Mouse (Mus musculus) CD4-positive, CD25-positive, alpha-beta regulatory T cell (primary cell): ENCODE data around the gene Prrg3. TPM values are rescaled to one million over a fixed set of nuclear protein-coding genes. Genes with fewer than 3 reads are reported as not detected.

Source experiments
- polyA plus RNA-seq: library from polyadenylated mRNA; unstranded; fragments of 100-300 nt; shearing (Covaris generic); gene quantifications from one replicate; pipeline ENCODE4 v1.2.1, GENCODE M21; 2017

The Prrg3 gene
- not detected for polyA plus RNA-seq

GRCm38 (mm10) chrX:71962073-71963051 is at the start of gene Prrg3:
TSS of gene Prrg3 (plus strand) at chrX:71962624.

DNA sequence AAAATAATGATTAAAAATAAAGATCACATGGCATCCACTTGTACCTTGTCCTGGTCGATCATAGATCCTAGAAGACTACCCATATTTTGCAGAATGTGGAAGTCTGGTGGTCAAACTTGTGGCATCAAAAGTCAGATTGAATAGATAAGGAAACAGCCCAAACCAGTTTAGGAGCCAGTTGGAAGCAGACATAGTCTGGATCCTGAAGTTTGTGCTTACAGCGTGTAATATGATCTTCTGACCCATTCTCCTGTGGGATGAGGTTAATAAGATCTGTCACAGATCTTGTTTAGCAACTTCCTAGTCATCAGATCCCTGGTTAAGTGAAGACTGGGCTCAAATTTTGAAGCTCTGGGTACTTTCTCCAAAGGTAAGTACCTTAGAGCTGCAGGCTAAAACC is 10.3 kb downstream of the Prrg3 start, which contains the start of gene Fate1:
Gene Fate1 (plus strand): TSS at position 301 of the 400 bp plus-strand sequence.

GRCm38 (mm10) chrX:71991549-71991948 is 29.1 kb downstream of the Prrg3 start, which contains the start of gene Cnga2:
TSS of gene Cnga2 (plus strand) at chrX:71991849.

Other genes starting within 250 kb of the Prrg3 start
- gene Vma21, start 146.7 kb upstream of the Prrg3 start, polyA plus RNA-seq: 33.6 TPM
- gene Gm1141, start 41.6 kb upstream of the Prrg3 start, polyA plus RNA-seq: 0.13 TPM
- not detected for gene Fate1, start 10.4 kb downstream of the Prrg3 start, polyA plus RNA-seq
- not detected for gene Cnga2, start 29.2 kb downstream of the Prrg3 start, polyA plus RNA-seq